Mouse (Mus musculus): ENCODE measurements around the gene Sfrp2. TPM values are rescaled to one million over a fixed set of nuclear protein-coding genes. Genes with fewer than 3 reads are reported as not detected.

Sfrp2 gene
- total RNA-seq (2023): not detected in 4 replicates

DNA sequence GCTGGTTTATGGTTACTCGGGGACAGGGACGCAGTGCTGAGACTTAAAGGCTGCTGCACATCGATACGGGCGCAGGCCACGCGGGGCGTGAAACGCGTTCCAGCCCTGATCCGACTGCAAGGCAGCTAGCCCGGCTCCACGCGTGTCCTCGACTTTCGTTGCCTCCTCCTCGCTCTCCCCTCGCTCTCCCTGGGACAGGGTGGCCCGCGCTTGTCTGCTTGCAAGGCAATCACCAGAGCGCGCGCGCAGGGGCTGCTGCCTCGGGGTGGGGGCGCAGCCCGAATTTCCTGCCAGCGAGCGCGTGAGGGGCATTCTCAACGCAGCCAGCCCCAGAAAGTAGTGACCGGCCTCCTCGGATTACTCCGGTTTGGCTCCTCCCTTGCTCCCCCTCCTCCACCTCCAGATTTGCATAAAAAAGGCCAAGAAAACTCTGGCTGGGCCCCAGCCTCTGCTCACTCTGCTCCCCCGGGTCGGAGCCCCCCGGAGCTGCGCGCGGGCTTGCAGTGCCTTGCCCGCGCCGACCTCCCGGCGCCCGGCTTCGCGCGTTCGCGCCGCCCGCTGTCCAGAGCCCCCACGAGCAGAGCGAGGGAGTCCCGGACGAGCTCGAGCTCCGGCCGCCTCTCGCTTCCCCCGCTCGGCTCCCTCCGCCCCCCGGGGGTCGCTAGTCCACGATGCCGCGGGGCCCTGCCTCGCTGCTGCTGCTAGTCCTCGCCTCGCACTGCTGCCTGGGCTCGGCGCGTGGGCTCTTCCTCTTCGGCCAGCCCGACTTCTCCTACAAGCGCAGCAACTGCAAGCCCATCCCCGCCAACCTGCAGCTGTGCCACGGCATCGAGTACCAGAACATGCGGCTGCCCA lies at the start of gene Sfrp2:
Gene Sfrp2, plus strand, starts transcription at position 451 of the 855 bp plus-strand sequence.

Other genes with a start within 250 kb of the Sfrp2 start
- 6.6 to 8.3 TPM (median 6.7 TPM) in 4 replicates for gene Tlr2, start 75.4 kb downstream of the Sfrp2 start, total RNA-seq (2023)